Mouse (Mus musculus) brain, embryonic 14.5 days (tissue): Measurements from ENCODE around the gene Exosc5. TPM values are rescaled to one million over a fixed set of nuclear protein-coding genes. Genes with fewer than 3 reads are reported as not detected.
A peak's percentile ranks its signal among the peaks of the same experiment; 100 is the strongest.

Experiments used
- DNase-seq: peaks from one replicate; pipeline ENCODE4 v3.0.0-alpha.2; 2011; ENCODE audit warnings: low read depth
- CTCF ChIP-seq: fragments of 200-500 bp; IDR thresholded peaks from 2 replicates; pipeline ENCODE4 v1.5.1; 2012; ENCODE audit warnings: inconsistent platforms, mild to moderate bottlenecking, moderate library complexity, borderline replicate concordance; ENCODE audit not compliant: insufficient read depth, insufficient read length; ENCODE audit errors: extremely low read depth
- POLR2A ChIP-seq: fragments of 200-500 bp; IDR thresholded peaks from 2 replicates; pipeline ENCODE4 v1.6.1; 2012; ENCODE audit warnings: mild to moderate bottlenecking, inconsistent platforms, borderline replicate concordance; ENCODE audit not compliant: poor library complexity, insufficient read depth, insufficient read length, severe bottlenecking; ENCODE audit errors: extremely low read depth
- polyA plus RNA-seq: library from polyadenylated mRNA; depleted of rRNA; stranded (reverse); fragments of >200 nt; gene quantifications from 2 replicates; pipeline ENCODE4 v1.2.3, GENCODE M21; 2012

Exosc5 gene
- polyA plus RNA-seq, 1 experiment: 35.8 TPM

GRCm38 (mm10) chr7:25683474-25684180, 24.7 kb downstream of the Exosc5 start:
- DNase-seq: no peak
- no peak for TF ChIP-seq CTCF
- TF ChIP-seq POLR2A: no peak

- TF ChIP-seq CTCF (no peak), POLR2A (no peak)
- no peak for DNase-seq
Observed at GRCm38 (mm10) chr7:25684659-25685058, 25.7 kb downstream of the Exosc5 start.

GRCm38 (mm10) chr7:25685926-25686470, 27.0 kb downstream of the Exosc5 start:
- DNase-seq: no peak

GRCm38 (mm10) chr7:25686680-25687531, 27.9 kb downstream of the Exosc5 start, which contains the start of gene Tgfb1:
Gene Tgfb1 (plus strand): TSS chr7:25687002.
- TF ChIP-seq CTCF: peak; percentile 52; the same call in 1 of the 2 replicates
- no peak for TF ChIP-seq POLR2A
- DNase-seq: peak; percentile 54

More at GRCm38 (mm10) chr7:25685926-25686470, 27.0 kb downstream of the Exosc5 start:
- TF ChIP-seq CTCF: no peak
- no peak for TF ChIP-seq POLR2A

- no peak for DNase-seq
- TF ChIP-seq POLR2A (no peak), CTCF (no peak)
Observed at GRCm38 (mm10) chr7:25687811-25688401, 28.9 kb downstream of the Exosc5 start.

GRCm38 (mm10) chr7:25688810-25689586, 30.0 kb downstream of the Exosc5 start:
- TF ChIP-seq POLR2A: no peak
- TF ChIP-seq CTCF: no peak
- no peak for DNase-seq

- no peak for TF ChIP-seq POLR2A
- no peak for TF ChIP-seq CTCF
- no peak for DNase-seq
Observed at GRCm38 (mm10) chr7:25689603-25690021, 30.6 kb downstream of the Exosc5 start.

- no peak for TF ChIP-seq CTCF
- no peak for TF ChIP-seq POLR2A
- DNase-seq: no peak
Observed at GRCm38 (mm10) chr7:25690051-25690450, 31.1 kb downstream of the Exosc5 start.

GRCm38 (mm10) chr7:25694104-25694503, 35.1 kb downstream of the Exosc5 start:
- DNase-seq: peak; percentile 42

GRCm38 (mm10) chr7:25699851-25700250, 40.9 kb downstream of the Exosc5 start:
- TF ChIP-seq CTCF (no peak), POLR2A (no peak)
- no peak for DNase-seq

More at GRCm38 (mm10) chr7:25694104-25694503, 35.1 kb downstream of the Exosc5 start:
- TF ChIP-seq POLR2A (no peak), CTCF (no peak)

- DNase-seq: no peak
- TF ChIP-seq POLR2A (no peak), CTCF (0 out of 2 replicates have a peak, but pooled peaks have one; percentile 5)
Observed at GRCm38 (mm10) chr7:25700732-25701131, 41.8 kb downstream of the Exosc5 start.

- TF ChIP-seq POLR2A (no peak), CTCF (no peak)
Observed at GRCm38 (mm10) chr7:25702350-25702749, 43.4 kb downstream of the Exosc5 start.

More at GRCm38 (mm10) chr7:25702350-25702749, 43.4 kb downstream of the Exosc5 start:
- DNase-seq: no peak
